Mouse (Mus musculus) erythroid progenitor cell, adult 5-6 weeks (primary cell): ENCODE data around the gene Gprasp2. TPM values are rescaled to one million over a fixed set of nuclear protein-coding genes. Genes with fewer than 3 reads are reported as not detected.
"Not testable (repeated sequence)": the region's sequence is repeated elsewhere in the genome, so short reads cannot be mapped to it uniquely, and the experiment has no call there.

Experiments
- ATAC-seq: replicated peaks from 2 replicates; pipeline ENCODE4 v1.8.0; 2016; ENCODE audit warnings: moderate number of reproducible peaks, mild to moderate bottlenecking, moderate TSS enrichment, inconsistent platforms; ENCODE audit not compliant: poor library complexity, low FRiP score, severe bottlenecking
- total RNA-seq, 2 experiments: library from RNA; stranded (forward) in 1 of 2; stranded (reverse) in 1 of 2; fragments of 150-400 nt in 1 of 2; fragments of 186-747, 209-891 nt in 1 of 2; gene quantifications; 2 replicates each; pipeline versions ENCODE4 v1.2.3 to v1.2.4; 2015 to 2017; ENCODE audit warnings: low replicate concordance in 2 of 2

The Gprasp2 gene
- total RNA-seq (2015; ENCODE audit: low replicate concordance) (not detected in 2 replicates), total RNA-seq (2017; ENCODE audit: low replicate concordance) (not detected in 2 replicates)

- ATAC-seq: not testable (repeated sequence)
Measured at GRCm38 (mm10) chrX:135838521-135839360, at the start of gene Gprasp2. Gprasp2 (plus strand) TSS chrX:135839034.

DNA sequence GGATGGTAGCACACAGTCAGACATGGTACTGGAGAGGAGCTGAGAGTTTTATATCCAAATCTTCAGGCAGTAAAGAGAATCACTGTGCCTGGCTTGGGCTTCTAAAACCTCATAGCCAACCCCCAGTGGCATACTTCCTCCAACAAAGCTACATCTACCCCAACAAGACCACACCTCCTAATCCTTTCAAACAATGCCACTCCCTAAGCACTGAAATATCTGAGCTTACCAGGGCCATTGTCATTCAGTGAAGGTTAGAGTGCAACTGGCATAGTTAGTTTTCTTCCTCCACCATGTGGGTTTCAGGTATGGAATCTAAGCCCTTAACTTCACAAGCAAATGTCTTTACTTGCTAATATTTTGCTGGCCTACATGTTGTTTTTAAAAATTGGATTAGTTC, 47.3 kb upstream of the Gprasp2 start:
- no peak for ATAC-seq

DNA sequence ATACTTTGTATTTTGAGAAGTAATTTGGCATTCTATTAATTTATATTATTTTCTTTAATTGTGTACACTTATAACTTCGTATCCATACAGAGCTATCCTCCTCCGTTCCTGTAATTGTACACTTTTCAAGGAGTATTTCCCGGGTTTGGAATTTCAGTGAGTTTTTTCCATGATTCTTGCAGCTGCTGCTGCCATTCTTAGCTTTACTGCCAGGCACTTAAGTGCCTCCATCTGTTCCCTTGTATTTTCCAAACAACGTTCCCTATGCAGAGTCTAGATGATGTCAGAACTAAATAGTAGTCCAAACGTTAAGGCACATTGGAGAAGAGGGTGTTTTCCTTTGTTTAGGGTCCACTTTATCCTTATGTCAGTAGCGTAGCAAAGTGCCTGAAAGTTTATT, 46.5 kb upstream of the Gprasp2 start:
- ATAC-seq: no peak

DNA sequence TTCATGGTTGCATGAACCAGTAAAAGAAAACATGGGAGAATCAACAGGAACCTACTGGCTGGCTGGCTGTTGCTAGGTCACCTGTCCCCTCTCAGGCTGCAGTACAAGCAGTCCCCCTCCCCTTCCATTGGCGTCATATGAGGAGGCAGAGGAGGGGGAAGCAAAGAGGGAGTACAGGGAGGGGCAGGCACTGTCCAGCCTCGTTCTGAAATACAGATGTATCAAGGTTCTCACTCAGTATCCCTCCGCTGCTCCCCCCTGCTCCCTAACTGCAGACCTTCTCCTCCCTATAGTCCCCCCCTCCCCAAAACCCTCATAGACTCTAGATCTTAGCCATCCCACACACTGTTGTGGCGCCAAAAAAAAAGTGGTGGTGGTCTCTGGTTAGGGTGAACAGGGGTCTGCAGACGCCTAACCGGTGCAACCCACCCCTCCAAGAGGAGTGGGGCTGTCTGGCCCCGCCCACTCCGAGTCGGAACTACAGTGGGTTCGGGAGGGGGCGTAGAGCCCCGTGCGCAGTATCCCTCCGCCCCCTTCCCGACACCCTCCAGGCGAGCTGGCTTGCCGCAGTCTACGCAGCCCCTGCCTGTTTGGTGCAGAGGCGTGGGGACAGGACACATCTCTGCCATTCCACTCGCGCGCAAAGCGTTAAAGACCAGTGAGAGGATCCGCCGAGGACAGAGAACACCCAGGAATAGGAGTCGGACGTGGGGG, 43.1 kb upstream of the Gprasp2 start:
- ATAC-seq: not testable (repeated sequence)

DNA sequence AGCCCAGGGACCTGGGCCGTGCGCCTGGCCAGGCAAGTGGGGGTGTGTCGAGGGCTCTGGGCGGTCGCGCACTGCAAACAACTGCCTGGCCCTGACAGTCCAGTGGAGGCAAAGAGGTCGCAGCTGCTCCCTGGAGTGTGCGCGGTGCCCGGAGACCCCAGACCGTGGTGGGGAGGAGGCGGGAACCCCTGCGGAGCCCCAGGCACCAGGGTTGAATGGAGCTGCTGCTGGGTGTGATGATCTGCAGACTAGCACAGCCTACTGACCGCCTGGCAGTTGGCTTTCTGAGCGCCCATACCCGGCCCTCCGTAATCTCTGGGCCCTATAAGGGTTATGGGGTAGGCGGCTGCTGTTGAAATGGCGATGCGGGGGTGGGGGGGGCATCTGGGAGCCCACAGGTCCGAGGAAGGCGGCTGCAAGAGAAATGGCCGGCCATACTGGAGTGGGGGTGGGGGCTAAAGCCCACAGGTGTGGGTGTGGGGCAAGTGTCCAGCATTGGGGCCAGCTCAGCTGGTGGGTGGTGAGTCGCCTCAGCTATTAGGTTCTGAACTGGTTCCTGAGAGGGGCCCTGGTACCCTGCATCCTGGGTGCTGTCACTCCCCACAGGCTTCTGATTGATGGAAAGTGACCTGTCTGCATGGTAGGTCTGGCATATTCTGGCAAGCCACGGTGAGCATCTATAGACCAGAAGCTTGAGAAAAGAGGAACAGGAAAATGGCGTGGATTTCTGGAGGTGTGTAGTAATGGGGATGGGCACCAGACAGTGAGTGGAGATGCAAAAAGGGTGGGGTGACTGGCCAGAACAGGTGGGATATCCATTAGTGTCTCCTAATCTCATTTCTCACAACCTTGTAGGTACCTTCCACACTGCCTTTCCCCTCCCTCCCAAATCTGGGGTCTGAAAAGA, 42.3 kb upstream of the Gprasp2 start:
- ATAC-seq: not testable (repeated sequence)

- 0 out of 2 replicates have a peak, but pooled peaks have one; percentile 34 for ATAC-seq
Measured at GRCm38 (mm10) chrX:135797212-135797644, 41.6 kb upstream of the Gprasp2 start, which contains the start of gene Bhlhb9. Bhlhb9 (plus strand) TSS chrX:135797594.

DNA sequence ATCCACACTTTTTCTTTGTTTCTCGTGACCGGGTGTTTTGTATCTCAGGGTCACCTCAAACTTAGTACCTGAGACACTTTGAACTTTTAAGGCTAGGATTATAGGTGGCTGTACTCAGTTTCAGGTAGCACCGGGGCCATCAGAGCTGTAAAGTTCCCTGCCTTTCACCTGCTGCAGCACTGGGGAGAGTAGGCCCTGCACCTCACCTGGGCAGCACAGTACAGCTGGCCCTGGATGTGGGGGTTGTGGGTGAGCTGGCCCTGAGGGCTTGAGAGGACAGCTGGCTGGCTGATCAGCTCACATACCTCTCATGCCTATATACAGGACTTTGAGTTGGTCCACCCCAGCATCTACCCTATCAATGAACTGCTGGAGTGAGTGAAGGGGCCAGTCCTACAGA, 34.7 kb upstream of the Gprasp2 start:
- ATAC-seq: no peak

DNA sequence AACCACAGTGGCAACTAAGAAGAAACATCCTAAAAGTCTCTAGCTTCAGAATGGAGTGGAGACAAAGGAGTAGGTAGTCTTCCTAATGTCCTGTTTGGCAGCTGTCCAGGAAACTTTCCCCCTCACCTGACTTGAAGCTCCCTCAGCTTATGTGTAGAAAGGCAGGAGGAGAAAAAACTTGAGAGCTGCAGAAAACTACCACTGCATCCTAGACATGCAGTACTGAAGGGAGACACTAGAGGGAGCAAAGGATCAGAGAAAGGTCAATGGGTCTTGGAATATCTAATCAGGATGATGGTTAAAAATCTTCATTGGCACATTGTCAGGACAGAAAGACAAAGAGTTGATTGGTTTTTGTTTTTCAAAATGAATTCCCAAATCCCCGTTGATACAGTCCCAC, 33.1 kb upstream of the Gprasp2 start:
- no peak for ATAC-seq

- ATAC-seq: not testable (repeated sequence)
Measured at GRCm38 (mm10) chrX:135835896-135836295, 2.9 kb upstream of the Gprasp2 start.

DNA sequence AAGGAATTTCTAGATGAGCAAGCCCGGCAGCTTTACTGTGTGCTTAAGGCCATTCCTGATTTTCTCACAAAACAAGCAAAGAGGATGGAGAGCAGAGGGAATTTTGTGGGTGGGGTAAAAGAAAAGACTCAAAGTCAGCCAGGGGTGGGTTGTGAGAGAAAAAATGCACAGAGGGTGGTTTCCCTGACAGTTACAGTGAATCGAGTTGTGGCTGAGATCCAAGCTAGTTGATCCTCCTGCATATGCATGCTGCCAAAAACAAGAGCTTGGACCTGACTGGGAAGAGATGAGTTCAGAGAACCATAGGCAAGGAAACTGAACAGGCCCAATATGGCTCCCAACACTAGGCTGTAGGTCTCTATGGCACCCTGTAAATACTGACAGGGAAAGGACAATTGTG, 938 bp upstream of the Gprasp2 start:
- ATAC-seq: no peak

DNA sequence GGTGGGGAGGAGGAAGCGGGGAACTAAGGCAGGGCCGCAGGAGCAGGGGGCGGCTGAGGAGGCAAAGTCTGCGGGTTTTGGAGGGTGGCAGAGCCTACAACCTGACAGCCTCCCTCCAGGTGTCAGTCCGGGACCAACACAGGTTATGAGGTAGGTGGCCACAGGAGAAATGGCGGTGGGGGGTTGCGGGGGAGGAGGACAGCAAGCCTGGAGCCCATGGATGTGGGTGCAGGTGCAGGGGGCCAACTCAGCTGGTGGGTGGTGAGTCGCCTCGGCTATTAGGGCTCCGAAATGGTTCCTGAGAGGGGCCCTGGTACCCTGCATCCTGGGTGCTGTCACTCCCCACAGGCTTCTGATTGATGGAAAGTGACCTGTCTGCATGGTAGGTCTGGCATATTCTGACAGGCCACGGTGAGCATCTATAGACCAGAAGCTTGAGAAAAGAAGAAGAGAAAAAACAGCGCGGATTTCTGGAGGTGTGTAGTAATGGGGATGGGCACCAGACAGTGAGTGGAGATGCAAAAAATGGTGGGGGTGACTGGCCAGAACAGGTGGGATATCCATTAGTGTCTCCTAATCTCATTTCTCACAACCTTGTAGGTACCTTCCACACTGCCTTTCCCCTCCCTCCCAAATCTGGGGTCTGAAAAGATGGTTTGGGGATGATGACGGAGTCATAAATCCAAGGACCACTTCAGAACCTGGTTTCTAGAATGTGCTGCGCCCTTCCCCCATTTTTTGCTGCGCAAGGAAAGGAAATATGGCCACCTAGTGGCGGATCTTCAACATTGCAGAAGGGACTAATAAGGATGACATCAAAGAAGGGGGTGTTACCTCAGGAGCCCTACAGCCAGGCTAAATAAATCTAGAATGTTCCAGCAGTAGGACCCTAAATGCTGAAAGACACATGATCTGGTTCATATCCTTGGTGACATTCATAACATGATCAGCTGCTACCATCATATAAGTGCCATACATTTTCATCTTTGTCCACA, 860 bp downstream of the Gprasp2 start:
- ATAC-seq: not testable (repeated sequence)

DNA sequence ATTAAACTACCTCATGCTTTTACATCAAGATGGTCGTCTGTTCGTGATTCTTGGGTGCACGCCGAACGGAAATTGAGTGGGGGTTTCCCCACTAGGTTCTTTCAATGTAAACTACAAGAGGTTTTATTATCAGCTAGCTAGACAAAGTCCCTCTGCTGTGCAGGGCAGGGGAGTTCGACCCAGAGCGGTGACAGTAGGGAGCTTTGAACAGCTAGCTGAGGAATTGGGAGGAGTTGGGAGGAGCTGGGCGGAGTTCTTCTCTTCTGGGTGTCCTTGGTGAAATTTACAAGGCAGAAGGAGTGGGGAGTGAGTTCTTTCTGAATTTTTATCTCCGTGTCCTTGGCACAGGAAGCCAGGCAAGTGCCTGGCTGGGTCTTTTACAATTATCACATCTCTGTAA, 28.0 kb downstream of the Gprasp2 start:
- ATAC-seq: not testable (repeated sequence)

DNA sequence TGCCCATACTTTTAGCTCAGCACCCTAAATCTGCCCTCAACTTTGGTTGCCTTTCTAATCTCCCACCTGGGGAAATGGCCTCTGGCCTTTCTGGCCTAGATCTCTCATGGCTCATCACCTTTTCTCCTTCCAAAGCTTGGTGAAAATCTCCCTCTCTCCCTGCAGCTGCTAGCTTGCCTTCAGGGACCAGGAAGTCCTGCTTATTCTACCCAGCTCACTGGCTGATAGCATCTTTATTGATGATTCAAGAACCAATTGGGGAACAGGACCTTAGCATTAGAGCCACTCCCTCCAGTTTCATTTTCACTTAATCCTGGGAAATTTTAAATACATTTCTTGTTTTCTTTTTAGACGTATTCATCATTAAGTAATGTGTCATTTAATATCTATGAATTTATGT, 37.8 kb downstream of the Gprasp2 start:
- no peak for ATAC-seq

DNA sequence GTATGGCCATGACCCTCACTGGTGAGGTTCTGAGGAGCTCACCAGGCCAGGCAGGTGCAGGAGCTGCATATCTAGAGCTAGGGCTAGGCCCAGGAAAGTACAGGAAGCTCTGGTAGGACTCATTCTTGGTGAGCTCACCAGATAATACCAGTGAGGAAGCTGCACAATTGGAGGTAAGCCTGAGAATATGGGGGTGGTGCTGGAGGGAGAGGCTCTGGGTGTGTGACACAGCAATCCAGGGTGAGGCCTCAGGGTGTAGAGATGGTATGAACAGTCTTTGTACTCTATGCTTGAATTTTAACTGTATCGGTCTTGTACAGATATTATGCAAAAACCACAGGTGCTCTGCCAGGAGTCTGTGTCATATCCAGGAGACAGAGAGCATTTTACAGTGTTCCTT, 40.8 kb downstream of the Gprasp2 start:
- ATAC-seq: no peak

DNA sequence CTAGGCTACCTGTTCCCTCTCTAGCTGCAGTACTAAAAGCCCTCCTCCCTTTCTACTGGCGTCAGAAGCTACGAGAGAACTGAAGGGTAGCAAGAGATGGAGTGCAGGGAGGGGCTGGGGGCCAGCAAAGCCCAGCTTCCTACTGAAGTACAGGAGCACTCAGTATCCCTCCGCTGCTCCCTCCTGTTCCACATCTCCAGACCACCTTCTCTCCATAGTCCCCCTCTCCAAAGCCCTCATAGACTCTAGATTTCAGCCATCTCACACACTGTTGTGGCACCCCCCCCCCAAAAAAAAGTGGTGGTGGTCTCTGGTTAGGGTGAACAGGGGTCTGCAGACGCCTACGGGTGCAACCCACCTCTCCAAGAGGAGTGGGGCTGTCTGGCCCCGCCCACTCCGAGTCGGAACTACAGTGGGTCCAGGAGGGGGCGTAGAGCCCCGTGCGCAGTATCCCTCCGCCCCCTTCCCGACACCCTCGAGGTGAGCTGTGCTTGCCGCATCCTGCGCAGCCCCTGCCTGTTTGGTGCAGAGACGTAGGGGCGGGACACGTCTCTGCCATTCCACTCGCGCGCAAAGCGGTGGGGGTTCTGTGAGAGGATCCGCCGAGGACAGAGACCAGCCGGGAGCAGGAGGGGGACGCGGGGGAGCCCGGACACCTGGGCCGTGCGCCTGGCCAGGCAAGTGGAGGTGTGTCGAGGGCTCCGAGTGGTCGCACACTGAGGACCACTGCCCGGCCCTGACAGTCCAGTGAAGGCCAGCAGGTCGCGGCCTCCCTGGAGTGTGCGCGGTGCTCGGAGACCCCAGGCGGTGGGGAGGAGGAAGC, 46.8 kb downstream of the Gprasp2 start:
- ATAC-seq: no peak

DNA sequence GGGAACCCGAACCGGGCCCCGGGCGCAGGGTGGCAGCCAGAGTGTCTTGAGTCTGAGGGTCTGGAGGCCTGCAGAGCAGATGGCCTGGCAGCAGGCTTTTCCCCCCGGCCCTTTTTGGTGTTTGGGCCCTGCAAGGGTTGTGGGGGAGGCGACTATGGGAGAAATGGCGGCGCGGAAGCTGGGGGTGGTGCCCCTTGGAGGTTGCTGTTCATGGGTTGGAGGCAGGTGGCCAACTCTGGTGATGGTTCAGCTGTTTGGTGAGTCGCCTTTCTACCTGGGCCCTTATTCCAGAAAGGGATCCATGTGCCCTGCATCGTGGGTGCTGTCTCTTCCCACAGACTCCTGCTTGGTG, 47.4 kb downstream of the Gprasp2 start:
- ATAC-seq: no peak
